Mouse (Mus musculus): ENCODE results near the gene Prpf8. TPM values are rescaled to one million over a fixed set of nuclear protein-coding genes. Genes with fewer than 3 reads are reported as not detected.

The Prpf8 gene
- polyA plus RNA-seq, 1 experiment = 148 TPM

DNA sequence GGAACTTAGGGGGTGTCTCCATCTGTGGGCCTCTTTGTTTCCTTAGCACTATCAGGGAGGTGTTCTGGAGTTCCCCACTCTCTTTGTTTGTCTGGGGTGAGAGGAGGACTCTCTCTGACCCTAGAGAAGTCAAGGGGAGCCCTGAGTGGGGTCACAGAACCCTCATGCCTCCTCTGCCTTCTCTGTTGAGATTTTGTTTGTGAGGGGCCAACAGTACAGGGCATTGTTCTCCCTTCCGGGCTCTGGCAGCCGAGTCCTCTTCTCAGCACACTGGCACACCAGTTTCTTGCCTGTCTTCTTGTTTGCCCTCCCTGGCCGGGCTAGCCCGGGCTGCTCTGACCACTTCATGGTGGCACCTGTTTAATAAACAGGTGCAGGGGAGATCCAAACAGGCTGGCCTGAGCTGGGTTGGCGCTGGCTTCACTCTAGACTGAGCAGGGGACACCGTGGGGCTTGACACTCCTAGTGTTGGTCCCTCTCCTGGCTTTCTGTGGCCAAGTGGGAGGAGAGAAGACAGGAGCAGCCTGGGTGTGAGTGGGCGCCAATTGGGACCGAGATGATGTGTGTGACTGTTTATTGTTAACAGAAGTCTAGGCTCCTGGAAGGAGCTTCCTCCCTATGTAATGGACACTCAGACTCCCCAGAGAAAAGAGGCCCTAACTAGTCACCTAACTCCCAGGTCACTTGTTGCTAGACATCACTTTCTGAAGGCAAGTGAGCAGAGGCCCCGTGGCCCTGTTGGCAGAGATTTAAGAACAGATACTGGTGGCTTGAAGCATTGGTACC, 51.8 kb downstream of the Prpf8 start:
- no peak for TF ChIP-seq POLR2A (IDR thresholded peaks at IDR 0.05; ENCODE audit: insufficient read depth, low read depth, low read length)
- no peak for TF ChIP-seq CTCF (IDR thresholded peaks at IDR 0.05; ENCODE audit: insufficient read depth, low read depth, low read length)
- Histone ChIP-seq H3K4me3 (ENCODE audit: insufficient read depth, low read depth, low read length) (no peak overlapping the region), H3K4me1 (ENCODE audit: control insufficient read depth, insufficient read depth, low read length) (peaks cover 38% of the 10 kb centered on the region), H3K27ac (ENCODE audit: insufficient read depth, low read depth, low read length) (peak overlapping the region; percentile 74)
- 49% methylated on average over 9 of the region's 9 CpGs for WGBS

DNA sequence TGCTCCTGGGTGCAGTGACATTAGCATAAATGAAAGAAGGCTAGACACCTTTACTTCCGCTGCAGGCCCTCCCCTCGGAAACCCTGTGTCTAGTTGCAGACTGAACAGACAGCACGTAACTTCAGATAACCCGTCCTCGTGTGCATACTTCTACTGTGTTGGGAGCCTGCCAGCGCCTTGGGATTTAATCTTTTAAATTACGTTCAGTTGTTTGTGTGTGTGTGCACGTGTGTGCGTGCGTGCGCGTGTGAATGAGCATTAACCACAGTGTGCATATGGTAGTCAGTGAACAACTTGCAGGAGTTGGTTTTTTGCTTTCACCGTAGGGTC, 52.3 kb downstream of the Prpf8 start:
- H3K4me3 ChIP-seq (ENCODE audit: insufficient read depth, low read depth, low read length) = no peak overlapping the region
- H3K27ac ChIP-seq (ENCODE audit: insufficient read depth, low read depth, low read length) = peak overlapping the region; percentile 17; the same call in 1 of the 2 replicates
- 80% methylated on average over 13 of the region's 13 CpGs for WGBS
- H3K4me1 ChIP-seq (ENCODE audit: control insufficient read depth, insufficient read depth, low read length) = peaks cover 38% of the 10 kb centered on the region
- TF ChIP-seq POLR2A (IDR thresholded peaks at IDR 0.05; ENCODE audit: insufficient read depth, low read depth, low read length) (no peak), CTCF (IDR thresholded peaks at IDR 0.05; ENCODE audit: insufficient read depth, low read depth, low read length) (no peak)

DNA sequence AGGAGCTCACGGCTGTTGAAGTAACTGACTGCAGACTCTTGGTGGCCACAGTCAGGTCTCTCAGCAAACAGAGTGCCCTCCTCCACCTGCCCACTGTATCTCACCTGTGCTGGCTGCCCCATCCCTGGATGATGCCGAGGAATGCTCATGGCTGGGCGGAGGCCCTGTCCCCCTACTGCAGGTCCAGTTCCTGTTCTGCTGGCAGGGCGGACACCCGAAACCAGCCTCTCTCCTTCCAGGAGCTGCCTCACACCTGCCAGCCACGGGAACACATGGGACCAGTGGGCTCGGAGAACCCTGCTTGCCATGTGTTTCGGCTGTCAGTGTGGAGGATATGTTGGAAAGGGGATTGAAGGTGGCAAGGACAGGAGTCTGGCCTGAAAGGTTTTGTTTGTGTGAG, 53.6 kb downstream of the Prpf8 start:
- no peak overlapping the region for H3K27ac ChIP-seq (ENCODE audit: insufficient read depth, low read depth, low read length)
- WGBS = 87% methylated on average over 8 of the region's 8 CpGs
- peaks cover 40% of the 10 kb centered on the region for H3K4me1 ChIP-seq (ENCODE audit: control insufficient read depth, insufficient read depth, low read length)
- H3K4me3 ChIP-seq (ENCODE audit: insufficient read depth, low read depth, low read length) = no peak overlapping the region
- TF ChIP-seq CTCF (IDR thresholded peaks at IDR 0.05; ENCODE audit: insufficient read depth, low read depth, low read length) = no peak
- TF ChIP-seq POLR2A (IDR thresholded peaks at IDR 0.05; ENCODE audit: insufficient read depth, low read depth, low read length) = no peak

DNA sequence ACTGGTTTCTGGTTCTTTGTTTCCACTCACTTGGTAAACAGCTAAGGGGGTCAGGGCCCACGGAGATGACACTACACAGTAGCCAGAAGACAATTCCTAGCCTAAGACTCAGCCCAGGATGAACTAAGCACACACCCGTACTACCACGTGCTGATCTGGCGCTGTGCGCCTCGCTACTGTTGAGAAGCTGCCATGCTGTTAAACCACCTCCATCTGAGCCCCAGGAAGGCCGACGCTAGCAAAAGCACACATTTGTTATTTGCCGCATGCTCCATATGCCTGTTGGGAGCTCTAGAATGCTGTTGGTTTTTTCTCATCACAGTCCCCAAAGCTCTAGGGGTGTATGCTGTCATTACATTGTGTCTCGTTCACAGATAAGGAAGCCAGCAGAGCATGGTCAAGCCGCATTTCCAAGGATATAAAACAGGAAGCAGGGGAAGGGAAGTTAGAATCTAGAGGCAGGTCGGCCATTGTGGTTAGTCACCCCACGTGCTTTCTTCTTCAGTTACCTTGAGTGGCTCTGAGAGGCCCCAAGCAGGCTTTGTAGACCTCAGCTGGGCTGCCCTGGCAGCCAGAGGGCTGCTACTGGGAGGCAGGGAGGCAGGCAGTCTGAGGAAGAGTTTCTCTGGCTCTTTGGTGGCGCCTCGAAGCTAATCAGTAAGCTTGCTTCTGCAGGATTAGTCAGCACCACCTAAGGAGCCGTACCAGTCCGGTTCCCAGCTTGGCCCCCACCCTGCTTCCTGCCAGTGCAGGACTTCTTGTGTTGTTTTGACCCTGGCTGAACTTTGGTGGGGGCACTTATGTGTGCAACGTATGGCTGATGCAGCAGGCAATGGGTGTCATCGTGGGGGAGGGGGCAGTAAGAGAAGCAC, 54.3 kb downstream of the Prpf8 start:
- TF ChIP-seq CTCF (IDR thresholded peaks at IDR 0.05; ENCODE audit: insufficient read depth, low read depth, low read length) = no peak
- TF ChIP-seq POLR2A (IDR thresholded peaks at IDR 0.05; ENCODE audit: insufficient read depth, low read depth, low read length) = no peak
- WGBS = 60% methylated on average over 19 of the region's 19 CpGs
- H3K4me1 ChIP-seq (ENCODE audit: control insufficient read depth, insufficient read depth, low read length) = peaks cover 42% of the 10 kb centered on the region

GRCm38 (mm10) chr11:75544713-75545112, 58.1 kb downstream of the Prpf8 start:
- H3K4me3 ChIP-seq (ENCODE audit: insufficient read depth, low read depth, low read length) = no peak overlapping the region
- 65% methylated on average over 9 of the region's 9 CpGs for WGBS
- peaks cover 21% of the 10 kb centered on the region for H3K4me1 ChIP-seq (ENCODE audit: control insufficient read depth, insufficient read depth, low read length)
- H3K27ac ChIP-seq (ENCODE audit: insufficient read depth, low read depth, low read length) = no peak overlapping the region
- TF ChIP-seq POLR2A (IDR thresholded peaks at IDR 0.05; ENCODE audit: insufficient read depth, low read depth, low read length) (no peak), CTCF (IDR thresholded peaks at IDR 0.05; ENCODE audit: insufficient read depth, low read depth, low read length) (no peak)

More for the DNA sequence above, 54.3 kb downstream of the Prpf8 start:
- no peak overlapping the region for H3K4me3 ChIP-seq (ENCODE audit: insufficient read depth, low read depth, low read length)
- no peak overlapping the region for H3K27ac ChIP-seq (ENCODE audit: insufficient read depth, low read depth, low read length)

DNA sequence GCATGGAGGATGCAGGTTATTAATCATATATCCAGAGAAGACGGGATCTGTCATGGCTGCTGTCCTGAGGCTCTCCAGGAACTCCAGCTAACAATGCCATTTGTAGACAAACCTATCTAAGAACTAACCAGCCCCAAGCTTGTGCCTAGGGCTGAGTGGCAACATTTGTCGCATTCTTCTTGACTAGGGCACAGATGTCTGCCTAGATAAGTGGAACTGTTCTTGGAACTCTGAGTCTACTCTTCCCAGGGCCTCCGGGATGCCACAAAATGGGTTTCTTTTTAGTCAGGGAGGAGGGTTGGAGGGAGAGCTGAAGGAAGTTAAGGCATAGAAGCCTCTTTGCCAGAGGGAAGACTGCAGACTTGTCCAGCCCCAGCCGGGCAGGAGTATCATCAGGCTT, 59.4 kb downstream of the Prpf8 start:
- TF ChIP-seq POLR2A (IDR thresholded peaks at IDR 0.05; ENCODE audit: insufficient read depth, low read depth, low read length) (no peak), CTCF (IDR thresholded peaks at IDR 0.05; ENCODE audit: insufficient read depth, low read depth, low read length) (no peak)
- 90% methylated on average over 4 of the region's 4 CpGs for WGBS

DNA sequence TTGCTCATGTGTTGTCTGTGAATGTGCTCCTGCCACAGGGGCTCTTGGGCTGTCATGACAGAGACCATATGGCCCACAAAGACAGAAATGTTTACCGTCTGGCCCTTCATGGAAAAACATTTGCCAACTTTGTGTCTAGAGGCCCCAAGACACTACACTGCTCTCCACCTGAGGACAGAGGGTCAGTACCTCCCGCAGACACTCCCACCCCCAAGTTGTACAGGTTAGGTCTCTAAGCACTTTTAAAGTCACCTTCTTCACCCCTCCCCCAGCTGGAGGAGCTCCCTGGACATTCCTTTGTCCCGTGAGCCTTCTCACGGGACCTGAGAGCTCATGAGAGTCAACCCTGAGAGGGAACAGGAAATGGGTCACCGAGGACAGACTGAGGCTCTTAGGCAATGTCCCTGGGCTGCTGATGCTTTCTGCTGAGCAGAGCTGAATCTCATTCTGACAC, 63.1 kb downstream of the Prpf8 start:
- H3K27ac ChIP-seq (ENCODE audit: insufficient read depth, low read depth, low read length) = no peak overlapping the region
- H3K4me1 ChIP-seq (ENCODE audit: control insufficient read depth, insufficient read depth, low read length) = peaks cover 39% of the 10 kb centered on the region
- WGBS = 67% methylated on average over 5 of the region's 5 CpGs
- no peak for TF ChIP-seq CTCF (IDR thresholded peaks at IDR 0.05; ENCODE audit: insufficient read depth, low read depth, low read length)
- TF ChIP-seq POLR2A (IDR thresholded peaks at IDR 0.05; ENCODE audit: insufficient read depth, low read depth, low read length) = no peak
- H3K4me3 ChIP-seq (ENCODE audit: insufficient read depth, low read depth, low read length) = no peak overlapping the region

More for the DNA sequence above, 59.4 kb downstream of the Prpf8 start:
- H3K27ac ChIP-seq (ENCODE audit: insufficient read depth, low read depth, low read length) = no peak overlapping the region
- peak overlapping the region; percentile 13; the same call in 1 of the 2 replicates for H3K4me3 ChIP-seq (ENCODE audit: insufficient read depth, low read depth, low read length)
- peaks cover 27% of the 10 kb centered on the region for H3K4me1 ChIP-seq (ENCODE audit: control insufficient read depth, insufficient read depth, low read length)

GRCm38 (mm10) chr11:75550200-75550946, 63.8 kb downstream of the Prpf8 start:
- TF ChIP-seq CTCF (IDR thresholded peaks at IDR 0.05; ENCODE audit: insufficient read depth, low read depth, low read length) = no peak
- TF ChIP-seq POLR2A (IDR thresholded peaks at IDR 0.05; ENCODE audit: insufficient read depth, low read depth, low read length) = 0 out of 2 replicates have a peak, but pooled peaks have one; percentile 9
- 55% methylated on average over 12 of the region's 12 CpGs for WGBS
- H3K4me1 ChIP-seq (ENCODE audit: control insufficient read depth, insufficient read depth, low read length) = peaks cover 34% of the 10 kb centered on the region
- H3K4me3 ChIP-seq (ENCODE audit: insufficient read depth, low read depth, low read length) = no peak overlapping the region
- H3K27ac ChIP-seq (ENCODE audit: insufficient read depth, low read depth, low read length) = peak overlapping the region; percentile 89

Measured in olfactory bulb, adult 2 months (tissue).